Mouse (Mus musculus): Measurements from ENCODE around the gene 6030445D17Rik.
A peak's percentile ranks its signal among the peaks of the same experiment; 100 is the strongest.

The 6030445D17Rik gene

DNA sequence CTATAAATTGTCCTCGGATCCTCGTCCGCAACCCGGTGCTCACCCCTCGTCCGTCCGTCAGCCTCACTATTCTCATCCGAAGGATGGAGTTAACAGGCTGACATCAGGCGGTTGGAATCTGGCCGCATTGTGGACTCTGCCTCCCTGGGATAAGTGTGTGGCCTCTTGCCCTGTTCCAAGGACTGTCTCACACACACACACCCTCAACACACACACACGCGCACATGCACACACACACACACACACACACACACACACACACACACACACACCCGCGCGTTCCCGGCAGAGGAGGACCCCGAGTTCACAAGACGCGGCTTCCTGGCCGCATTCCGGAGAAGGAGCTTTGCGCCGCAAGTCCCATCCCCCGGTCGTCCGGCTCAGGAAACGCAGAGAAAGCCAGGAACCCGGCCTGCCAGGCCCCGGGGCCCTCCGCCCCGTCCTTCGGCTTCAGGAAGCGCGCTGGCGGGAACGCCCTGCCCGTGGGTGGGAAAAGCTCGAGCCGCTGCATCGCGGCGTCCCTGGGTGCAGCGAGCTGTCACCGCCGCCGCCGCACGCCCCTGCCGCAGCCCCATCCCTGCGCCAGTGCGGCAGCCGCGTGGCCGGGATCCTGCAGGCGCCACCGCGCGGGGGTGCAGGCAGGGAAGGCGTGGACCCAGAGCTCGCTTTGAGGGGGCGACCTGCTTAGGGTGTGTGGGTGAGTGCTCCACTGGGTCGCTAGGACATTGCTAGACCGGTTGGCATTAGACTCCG lies at the start of gene 6030445D17Rik:
TSS of gene 6030445D17Rik (plus strand) at position 165 of the 753 bp plus-strand sequence.
- peak; percentile 76 for DNase-seq (ENCODE audit: low spot score)

DNA sequence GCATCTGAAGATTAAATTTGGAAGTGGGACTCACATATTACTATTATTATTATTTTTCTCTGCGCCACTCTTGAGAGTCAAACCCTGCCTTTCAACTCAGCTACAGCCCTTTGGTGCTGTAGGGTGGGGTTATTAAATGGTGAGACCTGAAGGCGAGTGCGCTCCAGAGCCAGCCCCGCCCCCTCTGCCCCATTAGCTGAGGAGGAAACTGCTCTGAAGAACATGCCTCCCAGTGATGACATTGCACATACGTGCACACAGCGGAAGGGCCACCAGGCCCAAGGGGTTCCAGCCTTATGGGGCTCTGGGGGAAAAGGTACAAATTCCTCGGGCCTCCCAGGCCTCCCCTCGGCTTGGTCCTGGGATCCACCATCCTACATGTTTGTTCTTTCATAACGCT lies 46.6 kb upstream of the 6030445D17Rik start:
- DNase-seq (ENCODE audit: low spot score) = no peak

DNA sequence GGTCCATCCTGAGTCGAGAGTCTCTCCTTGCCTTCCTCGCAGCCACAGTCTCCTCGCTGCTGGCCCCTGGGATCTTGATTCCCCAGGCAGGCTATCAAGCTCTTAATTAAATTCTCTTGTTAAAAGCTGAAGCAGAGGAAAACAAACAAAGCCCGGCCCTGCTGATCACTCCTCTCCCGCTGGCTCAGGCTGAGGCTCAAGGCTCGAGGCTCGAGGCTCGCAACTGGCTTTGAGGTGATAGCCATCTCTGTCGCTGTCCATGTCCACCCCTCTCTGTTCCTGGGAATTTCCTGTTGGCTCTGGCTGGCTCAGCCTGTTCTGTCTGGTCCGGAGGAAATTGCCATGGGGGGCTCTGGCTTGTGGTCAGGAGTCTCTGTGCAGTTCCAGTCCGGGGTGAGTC lies 43.1 kb upstream of the 6030445D17Rik start:
- DNase-seq (ENCODE audit: low spot score) = peak; percentile 38

DNA sequence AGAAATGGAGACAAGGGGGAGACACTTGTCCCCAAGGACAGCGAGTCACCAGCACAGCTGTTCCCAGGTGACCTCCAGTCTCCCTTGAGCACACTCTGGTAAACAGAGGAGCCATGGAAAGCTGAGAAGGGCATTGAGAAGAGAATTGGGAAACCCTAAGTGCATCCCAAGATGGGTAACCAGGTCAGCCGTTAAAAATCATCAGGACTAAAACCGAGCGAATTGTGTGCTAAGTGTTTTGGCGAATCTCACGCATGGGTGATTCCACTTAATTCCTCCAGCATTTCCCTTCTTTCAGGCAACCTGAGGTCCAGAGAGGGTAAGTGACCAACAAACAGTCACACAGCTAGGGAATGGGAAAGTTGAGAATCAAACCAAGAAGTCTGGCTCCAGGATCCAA lies 42.7 kb upstream of the 6030445D17Rik start:
- DNase-seq (ENCODE audit: low spot score) = no peak

DNA sequence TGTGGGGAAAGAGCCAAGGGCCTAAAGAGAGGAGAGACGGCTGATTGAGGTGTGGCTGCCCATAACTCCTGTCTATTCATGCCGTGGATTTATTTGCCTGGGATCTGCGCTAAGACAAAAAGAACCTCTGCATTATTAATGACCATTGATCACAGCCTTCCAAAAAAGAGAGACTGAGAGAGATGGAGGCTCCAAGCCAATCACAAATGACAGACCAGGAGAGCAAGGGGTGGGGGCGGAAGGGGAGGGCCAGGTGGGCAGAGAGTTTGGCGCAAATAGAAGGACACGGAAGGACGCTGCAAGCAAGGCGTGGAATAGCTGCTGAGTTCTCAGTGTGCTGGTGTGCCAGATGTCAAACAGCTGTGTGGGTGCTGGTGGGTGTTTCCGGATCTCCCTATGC lies 38.8 kb upstream of the 6030445D17Rik start, which contains the start of gene Htr1d:
TSS of gene Htr1d (plus strand) at position 301 of the 400 bp plus-strand sequence.
- no peak for DNase-seq (ENCODE audit: low spot score)

DNA sequence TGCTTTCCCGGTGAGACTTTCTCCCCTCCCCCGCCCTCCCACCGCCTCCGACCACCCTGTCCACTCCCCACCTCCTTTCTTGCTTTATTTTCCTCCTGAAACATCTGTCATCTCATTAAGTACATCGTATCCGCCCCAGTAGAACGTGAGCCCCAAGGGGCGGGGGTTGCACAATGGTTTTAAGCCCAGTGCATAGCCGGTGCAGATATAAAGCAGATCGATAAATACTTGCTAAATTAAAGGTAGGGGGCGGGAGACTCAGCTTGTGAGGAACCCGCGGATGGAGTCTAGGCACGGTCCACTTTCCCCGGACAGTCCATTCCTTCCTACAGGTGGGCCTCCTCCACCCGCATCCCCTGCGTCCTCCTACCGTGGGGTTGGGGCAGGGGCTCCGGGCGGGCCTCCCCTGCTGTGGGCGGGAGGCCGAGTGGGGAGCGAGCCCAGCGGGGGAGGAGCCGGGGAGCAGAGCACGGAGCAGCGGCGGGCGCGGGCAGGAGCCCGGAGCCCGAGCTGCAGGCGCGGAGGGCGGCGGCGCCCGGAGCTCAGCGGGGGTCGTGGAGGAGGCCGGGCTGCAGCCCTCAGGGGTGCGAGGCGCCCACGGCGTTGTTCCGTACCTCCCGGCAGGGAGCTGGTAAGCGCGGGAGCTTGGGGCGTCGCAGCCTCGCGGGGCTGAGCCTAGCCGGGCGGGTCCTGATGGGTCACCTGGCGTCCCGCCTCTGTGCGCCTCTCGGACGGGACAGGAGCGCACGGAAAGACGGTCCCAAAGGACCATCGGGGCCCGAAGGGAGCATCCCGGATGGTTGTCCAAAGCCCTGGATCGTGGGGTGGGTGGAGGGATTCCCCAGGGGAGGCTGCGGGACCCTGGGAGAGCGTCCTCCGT lies 37.7 kb upstream of the 6030445D17Rik start:
- DNase-seq (ENCODE audit: low spot score) = no peak

DNA sequence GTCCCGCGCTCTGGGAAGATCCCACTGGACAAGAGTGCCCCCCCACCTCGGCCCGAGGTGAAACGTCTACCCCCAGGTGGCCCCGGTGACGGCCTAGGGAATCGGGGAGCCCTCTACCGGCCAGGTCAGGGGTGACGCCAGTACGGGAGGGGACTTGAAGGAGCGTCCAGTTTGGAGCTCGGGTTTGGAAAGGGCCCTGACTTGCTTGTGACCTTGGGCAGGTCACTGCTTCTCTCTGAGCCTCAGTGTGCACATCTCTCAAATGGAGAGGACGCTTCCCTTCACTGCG lies 37.1 kb upstream of the 6030445D17Rik start:
- DNase-seq (ENCODE audit: low spot score) = no peak

DNA sequence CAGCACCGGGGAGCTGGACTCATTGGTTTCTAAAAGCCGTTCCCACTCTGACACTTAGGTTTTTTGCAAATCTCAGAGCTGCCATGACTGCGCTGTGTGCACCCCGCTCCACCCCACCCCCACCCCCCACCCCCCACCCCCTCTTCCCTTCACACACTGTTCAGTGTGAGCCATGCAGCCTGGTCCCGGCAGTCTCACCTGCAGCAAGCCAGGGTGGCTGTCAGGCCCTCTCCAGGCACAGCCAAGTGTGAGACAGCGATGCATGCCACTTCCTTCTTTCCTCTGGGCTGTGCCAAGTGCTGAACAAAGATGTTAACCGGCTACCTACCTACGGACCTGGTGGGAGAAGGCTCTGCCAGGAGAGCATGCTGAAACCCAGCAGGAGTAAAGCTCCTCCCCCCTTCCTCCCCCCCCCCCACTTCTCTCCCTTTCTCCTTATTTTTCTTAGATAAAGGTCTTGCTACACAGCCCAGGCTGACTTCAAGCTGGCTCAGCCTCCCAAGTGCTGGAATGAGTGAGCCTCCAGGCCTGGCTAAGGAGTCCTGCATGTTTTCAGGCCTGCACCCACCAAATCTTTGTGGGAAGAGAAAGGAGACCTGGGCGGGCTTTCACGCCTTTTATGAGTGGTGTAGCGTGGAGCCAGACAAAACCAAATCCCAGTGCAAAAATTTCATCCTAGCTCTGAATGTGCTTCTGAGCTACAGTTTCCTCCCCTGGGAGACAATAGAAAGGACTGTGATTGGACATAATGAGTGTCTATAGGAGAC lies 31.3 kb upstream of the 6030445D17Rik start:
- DNase-seq (ENCODE audit: low spot score) = no peak

DNA sequence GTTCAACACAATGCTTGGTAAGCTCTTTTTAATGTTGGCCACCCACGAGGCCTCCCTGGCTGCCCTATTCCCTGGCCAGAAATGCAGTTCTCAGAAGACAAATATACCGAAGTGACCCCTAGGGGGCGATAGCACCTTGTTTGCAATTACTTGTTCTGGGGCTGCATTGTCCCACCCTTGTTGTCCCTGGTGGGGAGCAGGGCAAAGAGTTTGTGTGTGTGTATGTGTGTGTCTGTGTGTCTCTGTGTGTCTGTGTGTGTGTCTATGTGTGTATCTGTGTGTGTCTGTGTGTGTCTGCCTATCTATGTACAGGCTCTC lies 30.7 kb upstream of the 6030445D17Rik start:
- DNase-seq (ENCODE audit: low spot score) = peak; percentile 77

DNA sequence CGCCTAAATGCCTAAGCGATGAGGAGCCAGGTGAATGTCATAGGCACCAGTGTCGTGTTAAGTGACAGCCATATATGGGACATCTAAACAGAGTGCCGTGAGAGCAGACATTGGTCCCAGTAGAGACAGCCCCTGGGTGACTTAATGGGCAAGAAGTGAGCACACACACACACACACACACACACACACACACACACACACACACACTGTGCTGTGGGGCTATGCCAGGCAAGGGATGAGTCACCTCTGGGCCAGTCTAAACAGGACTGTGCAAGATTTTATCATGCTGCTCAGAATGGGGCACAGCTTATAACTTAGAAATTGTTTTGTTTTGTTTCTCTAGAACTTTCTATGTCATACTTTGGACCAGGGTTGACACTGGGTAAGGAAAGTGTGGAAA lies 28.0 kb upstream of the 6030445D17Rik start:
- peak; percentile 82 for DNase-seq (ENCODE audit: low spot score)

DNA sequence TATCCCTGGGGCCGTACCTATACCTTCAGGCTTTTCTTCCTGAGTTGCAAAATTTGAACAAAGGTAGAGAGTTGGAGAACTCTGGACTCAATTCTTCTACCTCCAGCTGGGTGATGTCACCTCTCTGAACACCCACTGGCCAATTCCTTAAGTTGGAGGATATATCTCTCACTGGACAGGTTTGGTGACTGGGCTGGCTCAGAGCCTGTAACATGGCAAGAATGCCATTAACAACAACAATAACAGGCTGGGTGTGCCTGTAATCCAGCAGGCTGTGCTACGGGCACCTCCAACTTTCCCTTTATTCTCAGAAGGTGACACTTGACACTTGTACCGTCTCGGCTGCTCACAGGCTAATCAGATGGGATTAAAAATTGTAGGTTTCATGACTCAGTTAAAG lies 22.9 kb upstream of the 6030445D17Rik start:
- no peak for DNase-seq (ENCODE audit: low spot score)

DNA sequence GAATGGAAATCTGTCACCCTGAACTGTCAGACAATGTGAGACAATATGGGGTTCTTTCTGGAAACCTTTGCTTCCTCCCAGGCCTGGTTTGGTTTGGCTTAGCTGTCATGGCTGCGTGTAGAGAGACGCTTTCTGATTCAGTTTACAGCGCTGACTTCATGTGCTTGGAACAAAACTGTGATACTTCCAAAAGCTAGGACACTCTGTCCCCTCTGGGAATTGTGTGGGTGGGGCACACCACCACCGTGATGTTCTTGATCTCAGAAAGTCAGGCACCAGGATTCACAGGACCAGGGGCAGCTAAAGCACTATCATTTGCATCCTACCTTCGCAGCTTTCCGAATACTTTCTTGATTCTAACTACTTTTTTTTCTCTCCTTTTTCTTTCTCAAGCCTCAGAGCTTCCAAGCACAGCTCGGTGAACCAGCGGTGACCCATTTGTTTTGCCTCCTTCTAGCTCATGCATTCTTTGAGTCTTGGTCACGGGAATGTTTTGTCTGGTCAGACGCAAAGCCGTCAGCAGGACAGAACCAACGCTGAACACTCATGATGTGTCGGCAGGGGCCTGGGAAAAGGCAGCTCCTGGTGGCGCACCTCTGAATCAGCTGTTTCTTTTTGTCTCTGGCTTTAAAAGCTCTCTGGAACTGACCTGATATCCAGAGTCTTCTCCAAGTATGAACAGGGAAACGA lies 20.6 kb upstream of the 6030445D17Rik start:
- no peak for DNase-seq (ENCODE audit: low spot score)

DNA sequence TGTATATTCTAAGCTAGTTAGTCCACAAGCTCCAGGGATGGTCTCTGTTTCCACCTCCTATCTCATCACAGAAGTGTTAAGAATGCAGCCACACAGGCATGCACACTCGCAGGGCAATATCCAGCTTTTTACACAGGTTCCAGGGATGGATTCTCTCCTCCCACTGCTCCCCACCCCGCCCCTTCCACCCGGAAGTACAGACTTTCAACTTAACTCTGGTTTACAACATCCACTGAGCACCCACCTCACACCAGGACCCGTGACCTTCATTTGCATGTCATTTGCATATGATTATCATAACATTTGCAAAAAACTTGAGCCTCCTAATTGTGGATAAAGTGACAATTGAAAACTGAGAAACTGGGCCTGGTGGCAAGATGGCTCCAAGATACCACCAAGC lies 17.5 kb upstream of the 6030445D17Rik start:
- no peak for DNase-seq (ENCODE audit: low spot score)

DNA sequence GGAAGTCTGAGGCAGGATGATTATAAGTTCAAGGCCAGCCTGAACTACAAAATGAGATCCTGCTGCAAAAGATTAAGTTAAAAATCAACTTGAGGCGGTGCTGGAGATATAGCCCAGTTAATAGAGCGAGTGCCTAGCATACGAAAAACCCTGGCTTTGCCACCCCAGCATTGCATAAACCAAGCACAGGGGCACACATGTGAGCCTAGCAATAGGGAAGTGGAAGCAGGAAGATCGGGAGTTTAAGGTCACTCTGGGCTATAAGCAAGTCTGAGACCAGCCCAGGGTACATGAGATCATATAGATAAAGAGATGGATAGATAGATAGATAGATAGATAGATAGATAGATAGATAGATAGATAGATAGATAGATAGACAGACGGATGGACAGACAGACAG lies 12.3 kb upstream of the 6030445D17Rik start:
- no peak for DNase-seq (ENCODE audit: low spot score)

DNA sequence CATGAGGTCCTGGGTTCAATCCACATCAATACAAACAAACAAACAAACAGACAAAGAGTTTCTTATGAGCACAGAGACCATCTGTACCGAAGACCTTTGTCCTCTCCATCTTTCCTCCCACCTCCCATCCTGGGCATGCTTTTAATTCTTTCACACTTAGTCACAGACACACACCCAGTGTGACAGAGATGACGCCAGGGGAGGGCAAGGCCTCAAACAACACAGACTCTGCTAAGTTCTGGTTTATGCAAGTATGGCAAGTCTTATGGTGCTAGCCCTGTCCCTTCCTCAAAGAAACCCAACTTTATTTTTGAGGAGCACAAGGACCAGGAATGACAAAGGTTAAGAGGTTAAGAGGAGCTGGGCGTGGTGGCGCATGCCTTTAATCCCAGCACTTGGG lies 11.8 kb upstream of the 6030445D17Rik start:
- DNase-seq (ENCODE audit: low spot score) = no peak

DNA sequence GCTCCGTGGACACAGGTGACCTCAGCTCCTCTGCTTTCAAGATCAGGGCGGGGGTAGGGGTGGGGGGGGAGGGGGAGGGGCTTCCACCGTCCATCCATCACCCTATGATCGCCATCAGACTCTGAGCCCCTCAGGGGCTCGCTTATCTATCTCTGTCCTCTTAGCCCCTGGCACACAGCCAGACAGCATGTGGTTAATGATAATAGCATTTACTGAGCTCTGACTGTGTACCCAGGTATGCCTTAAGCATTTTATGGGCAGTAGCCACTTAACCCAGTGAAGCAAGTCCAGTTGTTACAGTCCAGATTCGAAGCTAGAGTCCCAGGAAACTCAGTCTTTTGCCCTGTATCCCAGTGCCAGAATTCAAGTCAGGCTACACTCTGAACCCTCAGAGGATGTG lies 10.5 kb upstream of the 6030445D17Rik start:
- DNase-seq (ENCODE audit: low spot score) = peak; percentile 47

DNA sequence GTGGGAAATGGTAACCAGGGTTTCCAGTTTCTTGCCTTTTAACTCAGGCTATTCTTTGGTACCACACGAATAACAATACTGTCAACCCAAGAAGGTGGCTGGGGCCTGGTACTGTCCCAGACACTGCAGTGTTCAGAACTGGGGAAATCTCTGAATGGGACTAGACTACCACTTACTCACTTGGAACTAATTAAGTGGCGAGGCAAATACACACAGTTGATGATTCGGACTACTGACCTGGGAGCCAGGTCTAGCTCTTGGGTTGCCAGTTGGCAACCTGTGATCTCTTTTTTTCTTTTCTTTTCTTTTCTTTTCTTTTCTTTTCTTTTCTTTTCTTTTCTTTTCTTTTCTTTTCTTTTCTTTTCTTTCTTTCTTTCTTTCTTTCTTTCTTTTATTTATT lies 9.8 kb upstream of the 6030445D17Rik start:
- no peak for DNase-seq (ENCODE audit: low spot score)

DNA sequence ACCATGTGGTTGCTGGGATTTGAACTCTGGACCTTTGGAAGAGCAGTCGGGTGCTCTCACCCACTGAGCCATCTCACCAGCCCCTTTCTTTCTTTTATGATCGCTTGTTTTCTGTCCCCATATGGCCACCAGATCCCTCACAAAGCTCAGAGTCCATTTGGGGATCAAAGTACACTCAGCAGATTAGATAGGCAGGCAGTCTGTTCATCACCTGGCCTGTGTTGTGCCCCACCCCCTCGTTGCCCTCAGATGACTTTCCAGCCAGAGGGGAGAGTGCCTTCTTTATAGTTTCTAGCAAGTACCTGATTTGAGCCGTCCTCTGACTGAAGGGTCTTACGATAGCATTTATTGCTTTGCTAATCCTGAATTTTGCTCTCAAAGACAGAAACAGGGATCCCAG lies 9.3 kb upstream of the 6030445D17Rik start:
- DNase-seq (ENCODE audit: low spot score) = no peak

DNA sequence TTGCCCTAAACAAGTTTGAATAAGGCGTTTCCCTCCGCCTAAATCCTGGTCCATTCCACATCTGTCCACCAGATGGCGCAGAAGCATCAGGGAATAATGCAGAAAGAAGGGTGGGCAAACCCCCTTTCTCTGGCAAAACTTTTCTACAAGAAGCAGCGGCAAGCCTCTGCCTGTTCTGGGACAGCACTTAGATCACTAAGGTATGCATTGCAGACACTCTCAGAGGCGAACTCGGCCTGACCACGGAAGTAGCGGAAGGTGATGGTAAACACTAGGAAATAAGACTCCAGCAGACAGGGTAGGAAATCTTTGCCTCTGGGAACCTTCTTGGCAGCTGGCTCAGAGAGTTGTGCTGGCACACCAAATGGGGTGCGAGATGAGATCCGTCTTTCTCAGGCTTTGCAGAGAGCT lies 7.2 kb upstream of the 6030445D17Rik start:
- peak; percentile 84 for DNase-seq (ENCODE audit: low spot score)

DNA sequence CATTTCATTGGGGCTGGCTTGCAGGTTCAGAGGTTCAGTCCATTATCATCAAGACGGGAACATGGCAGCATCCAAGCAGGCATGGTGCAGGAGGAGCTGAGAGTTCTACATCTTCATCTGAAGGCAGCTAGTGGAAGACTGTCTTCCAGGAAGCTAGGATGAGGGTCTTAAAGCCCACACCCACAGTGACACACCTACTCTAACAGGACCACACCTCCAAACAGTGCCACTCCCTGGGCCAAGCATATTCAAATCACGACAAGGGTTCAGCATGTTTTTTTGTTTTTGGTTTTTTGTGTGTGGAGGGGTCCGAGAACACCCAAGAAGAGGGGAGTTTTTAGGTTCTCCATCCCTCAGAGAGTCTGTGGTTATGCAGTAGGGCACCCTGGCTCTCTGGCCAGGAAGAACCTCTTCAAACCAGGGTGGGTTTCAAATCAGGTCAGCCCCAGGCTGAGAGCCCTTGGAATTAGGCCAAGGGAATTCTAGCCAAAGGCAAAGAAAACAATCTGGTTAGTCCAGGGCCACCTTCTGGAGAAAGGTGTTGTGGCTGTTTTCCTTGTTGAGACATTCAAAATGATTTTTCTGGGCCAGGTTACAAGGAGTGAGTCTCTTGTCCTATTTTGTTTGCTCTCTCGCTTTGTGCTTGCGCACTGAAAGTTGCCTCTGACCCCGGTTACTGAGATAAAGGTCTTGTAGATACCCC lies 5.4 kb upstream of the 6030445D17Rik start:
- no peak for DNase-seq (ENCODE audit: low spot score)

DNA sequence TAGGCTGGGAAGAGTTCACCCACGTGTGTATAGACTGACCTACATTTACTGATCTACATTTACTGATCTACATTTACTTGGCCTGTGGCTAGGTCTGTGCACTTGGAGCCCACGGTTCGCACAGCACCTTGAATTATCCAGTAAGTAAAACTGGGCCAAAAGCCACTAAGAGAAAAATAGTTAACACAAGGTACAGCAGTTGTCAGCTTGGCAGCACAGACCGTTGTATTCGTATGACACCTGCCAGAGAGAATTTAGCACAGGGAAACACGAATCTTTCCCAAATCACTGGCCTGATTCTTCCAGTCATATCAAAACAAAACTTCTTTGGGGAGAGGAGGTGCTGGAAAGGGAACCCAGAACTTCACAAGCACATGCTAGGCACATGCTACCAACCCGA lies 3.8 kb upstream of the 6030445D17Rik start:
- no peak for DNase-seq (ENCODE audit: low spot score)

DNA sequence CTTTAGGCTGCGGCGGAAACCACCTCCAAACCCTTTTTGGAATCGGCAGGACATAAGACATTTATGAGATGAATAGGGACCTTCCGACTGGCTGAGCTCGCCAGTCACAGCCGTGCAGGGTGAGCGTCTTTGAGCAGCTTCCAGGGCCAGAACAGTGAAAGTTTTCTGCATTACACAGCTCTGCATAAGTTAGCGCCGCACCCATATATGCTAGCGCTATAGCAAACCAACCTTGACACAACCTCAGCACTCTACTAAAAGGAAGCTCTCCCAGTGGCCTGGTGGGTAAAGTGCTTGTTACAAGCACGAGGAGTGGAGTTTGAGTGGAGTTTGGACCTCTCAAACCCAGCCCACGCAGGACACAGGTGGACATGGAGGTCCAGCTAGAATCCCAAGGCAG lies 2.8 kb upstream of the 6030445D17Rik start:
- no peak for DNase-seq (ENCODE audit: low spot score)
